Mouse (Mus musculus) midbrain, embryonic 11.5 days (tissue): Measurements from ENCODE around the gene Stab1. TPM values are rescaled to one million over a fixed set of nuclear protein-coding genes. Genes with fewer than 3 reads are reported as not detected.
A peak's percentile ranks its signal among the peaks of the same experiment; 100 is the strongest.

Experiments used
- ATAC-seq: fragments of 200-750 bp; cut with Nextera tagmentation; 2 replicates; pipeline ENCODE4 v1.8.0; 2017; ENCODE audit warnings: moderate TSS enrichment, moderate library complexity; ENCODE audit not compliant: low FRiP score
- DNase-seq: peaks from one replicate; pipeline ENCODE4 v3.0.0; 2015; ENCODE audit warnings: low spot score; ENCODE audit errors: missing footprints
- H3K27ac ChIP-seq: fragments of 300-500 bp; sonication (generic); 2 replicates; pipeline ENCODE4 v1.5.1; 2014; ENCODE audit warnings: low read depth, low read length
- H3K27me3 ChIP-seq: fragments of 300-500 bp; sonication (generic); 2 replicates; pipeline ENCODE4 v1.6.1; 2014; ENCODE audit warnings: mild to moderate bottlenecking, low read length, moderate library complexity, mixed read lengths; ENCODE audit not compliant: control insufficient read depth, insufficient read depth
- H3K36me3 ChIP-seq: fragments of 300-500 bp; sonication (generic); 2 replicates; pipeline ENCODE4 v1.6.1; 2014; ENCODE audit warnings: mild to moderate bottlenecking, low read length, moderate library complexity, mixed read lengths; ENCODE audit not compliant: control insufficient read depth, insufficient read depth
- H3K4me1 ChIP-seq: fragments of 300-500 bp; sonication (generic); 2 replicates; pipeline ENCODE4 v1.6.1; 2014; ENCODE audit warnings: low read length; ENCODE audit not compliant: control insufficient read depth, insufficient read depth
- H3K4me2 ChIP-seq: fragments of 300-500 bp; sonication (generic); 2 replicates; pipeline ENCODE4 v1.6.1; 2014; ENCODE audit warnings: mild to moderate bottlenecking, moderate library complexity
- H3K4me3 ChIP-seq: fragments of 300-500 bp; sonication (generic); 2 replicates; pipeline ENCODE4 v1.5.1; 2014; ENCODE audit warnings: low read depth, low read length
- H3K9ac ChIP-seq: fragments of 300-500 bp; sonication (generic); 2 replicates; pipeline ENCODE4 v1.6.1; 2014; ENCODE audit warnings: low read length
- H3K9me3 ChIP-seq: fragments of 300-500 bp; sonication (generic); 2 replicates; pipeline ENCODE4 v1.6.1; 2016; ENCODE audit warnings: low read length; ENCODE audit not compliant: control insufficient read depth
- WGBS: fragments of 180-500 bp; shearing (Covaris S2); extraction: QIAGEN DNeasy Blood & Tissue Kit; methylation state at CpG from one replicate; pipeline ENCODE4 v1.1.7; 2014; 5-methylcytosine and 5-hydroxymethylcytosine counted together
- polyA plus RNA-seq: library from polyadenylated mRNA; unstranded; fragments of >200 nt; fragmentation: Nextera tagmentation; extraction: Ambion mirVana; gene quantifications from 2 replicates; pipeline ENCODE4 v1.2.1, GENCODE M21; 2014

Gene Stab1
- 28.6 and 28.7 TPM in 2 replicates for polyA plus RNA-seq

DNA sequence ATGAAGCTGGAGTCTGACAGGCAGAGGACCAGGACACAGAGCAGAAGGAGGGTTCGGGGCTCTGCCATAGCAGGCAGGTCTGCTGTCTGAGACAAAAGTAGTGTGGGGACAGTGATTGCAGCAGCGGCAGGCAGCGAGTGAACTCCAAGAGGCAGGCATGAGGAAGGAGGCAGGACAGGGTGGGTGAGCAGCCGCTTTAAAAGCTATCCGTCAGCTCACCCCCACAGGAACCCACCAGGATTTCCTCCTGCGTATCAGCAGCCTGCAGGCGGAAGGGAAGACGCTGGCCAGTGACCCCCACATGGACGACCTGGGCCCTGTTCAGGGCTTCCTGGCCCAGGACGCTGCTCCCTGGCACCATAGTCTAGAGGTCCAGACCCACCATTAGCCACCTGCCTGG is at the start of gene Stab1:
TSS of gene Stab1 (minus strand) at position 217 of the 400 bp plus-strand sequence.
- DNase-seq = no peak
- peaks cover 32% of the 10 kb centered on the region for H3K36me3 ChIP-seq
- H3K4me3 ChIP-seq = no peak within 1 kb of the TSS
- H3K4me1 ChIP-seq = no peaks in the 10 kb centered on the region
- no peak for ATAC-seq
- no peak within 1 kb of the TSS for H3K4me2 ChIP-seq
- H3K9me3 ChIP-seq = no peaks in the 10 kb centered on the region
- H3K9ac ChIP-seq = no peak within 1 kb of the TSS
- no peak within 1 kb of the TSS for H3K27ac ChIP-seq
- H3K27me3 ChIP-seq = no peaks in the 10 kb centered on the region
- 72% methylated on average over 10 of the region's 10 CpGs for WGBS

DNA sequence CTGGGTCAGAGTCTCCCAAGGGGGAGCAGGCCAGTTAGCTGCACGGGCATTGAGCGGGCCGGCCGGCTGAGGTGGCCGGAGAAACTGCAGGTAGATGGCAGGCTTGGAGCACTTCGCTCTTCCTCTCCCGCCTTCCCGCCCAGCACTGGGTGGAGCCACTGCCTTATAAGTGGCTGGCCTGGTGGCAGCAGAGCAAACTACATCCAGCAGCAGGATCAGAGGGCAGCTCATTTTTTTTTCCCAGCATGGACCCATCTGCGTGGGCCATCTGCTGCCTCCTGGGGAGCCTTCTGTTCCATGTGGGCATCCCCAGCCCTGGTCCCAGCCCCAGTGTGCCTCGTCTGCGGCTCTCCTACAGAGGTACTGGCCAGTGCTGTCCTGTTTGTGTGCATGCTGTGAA is 49.2 kb upstream of the Stab1 start, which contains the start of gene Sema3g:
TSS of gene Sema3g (plus strand) at position 195 of the 400 bp plus-strand sequence.
- Histone ChIP-seq H3K4me3 (no peak within 1 kb of the TSS), H3K27me3 (no peaks in the 10 kb centered on the region), H3K4me2 (no peak within 1 kb of the TSS), H3K36me3 (no peaks in the 10 kb centered on the region), H3K27ac (no peak within 1 kb of the TSS), H3K4me1 (no peaks in the 10 kb centered on the region), H3K9ac (no peak within 1 kb of the TSS), H3K9me3 (no peaks in the 10 kb centered on the region)
- WGBS = 21% methylated on average over 11 of the region's 11 CpGs
- DNase-seq (peak; percentile 82), ATAC-seq (peak; percentile 67; the same call in 1 of the 2 replicates)

DNA sequence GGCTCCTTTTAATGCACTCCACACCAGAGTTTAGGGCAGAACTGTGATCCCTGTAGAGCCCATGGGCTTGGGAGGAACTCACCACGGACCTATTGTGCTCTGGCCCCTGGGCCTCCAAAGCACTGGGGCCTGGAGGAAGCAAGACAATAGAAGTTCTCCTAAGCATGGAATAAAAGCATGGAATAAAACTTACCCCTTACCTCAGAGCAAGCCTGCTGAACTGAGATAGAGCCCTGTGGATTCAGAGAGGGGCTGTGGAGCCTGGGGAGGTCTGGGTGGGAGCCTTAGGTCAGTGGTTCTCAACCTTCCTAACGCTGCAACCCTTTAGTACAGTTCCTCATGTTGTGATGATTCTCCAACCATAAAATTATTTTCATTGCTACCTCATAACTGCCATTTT is 48.4 kb upstream of the Stab1 start, which contains the start of gene Nisch:
TSS of gene Nisch (minus strand) at position 101 of the 400 bp plus-strand sequence.
- ATAC-seq (no peak), DNase-seq (peak; percentile 81)
- H3K9me3 ChIP-seq = no peaks in the 10 kb centered on the region
- peak within 1 kb of the TSS; percentile 38 for H3K9ac ChIP-seq
- no peak within 1 kb of the TSS for H3K4me3 ChIP-seq
- no peaks in the 10 kb centered on the region for H3K27me3 ChIP-seq
- 61% methylated on average over 2 of the region's 2 CpGs for WGBS
- peak within 1 kb of the TSS; percentile 8; the same call in 1 of the 2 replicates for H3K27ac ChIP-seq
- H3K4me2 ChIP-seq = no peak within 1 kb of the TSS
- H3K36me3 ChIP-seq = no peaks in the 10 kb centered on the region
- H3K4me1 ChIP-seq = no peaks in the 10 kb centered on the region

DNA sequence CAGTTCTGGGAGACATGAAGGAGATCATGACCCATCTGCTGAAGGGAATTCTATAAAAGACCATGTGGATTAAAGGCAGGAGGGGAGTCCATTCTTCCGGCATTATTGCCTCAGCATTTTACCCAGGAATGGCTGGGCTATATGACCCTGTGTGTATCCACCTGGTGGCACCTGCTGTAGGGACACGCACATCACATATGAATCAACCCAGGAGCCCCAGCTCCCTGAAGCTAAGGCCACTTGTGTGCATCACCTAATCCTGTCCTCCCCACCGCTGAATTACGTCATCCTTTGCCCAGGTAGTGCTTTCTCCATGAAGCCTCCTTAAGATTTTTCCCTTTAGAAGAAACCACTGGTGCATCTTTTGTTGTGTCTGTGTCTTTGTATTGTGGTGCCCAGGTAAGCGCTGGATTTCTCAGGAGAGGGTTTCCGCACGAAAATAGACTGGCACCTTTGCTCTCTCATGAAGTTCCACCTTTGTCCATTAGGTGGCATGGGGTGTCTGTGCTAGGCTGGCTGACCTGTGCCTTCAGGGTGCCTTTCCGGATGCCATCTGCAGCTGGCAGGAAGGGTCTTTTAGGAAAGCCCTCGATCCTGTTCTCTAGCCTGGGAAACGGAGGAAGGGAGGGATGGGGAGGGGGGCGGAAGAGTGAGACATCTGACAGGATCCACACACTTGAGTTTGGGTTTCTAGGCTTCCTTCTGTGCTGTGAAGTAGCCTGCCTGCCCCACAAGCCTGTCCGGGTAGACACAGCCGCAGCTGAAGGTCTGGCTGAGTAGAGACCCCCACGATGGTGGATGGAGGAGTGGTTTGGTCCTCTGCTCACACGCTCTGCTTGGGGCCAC is 46.9 kb upstream of the Stab1 start:
- 41% methylated on average over 15 of the region's 15 CpGs for WGBS
- H3K27ac ChIP-seq = peak overlapping the region; percentile 8; the same call in 1 of the 2 replicates
- H3K9ac ChIP-seq = peak overlapping the region; percentile 38

DNA sequence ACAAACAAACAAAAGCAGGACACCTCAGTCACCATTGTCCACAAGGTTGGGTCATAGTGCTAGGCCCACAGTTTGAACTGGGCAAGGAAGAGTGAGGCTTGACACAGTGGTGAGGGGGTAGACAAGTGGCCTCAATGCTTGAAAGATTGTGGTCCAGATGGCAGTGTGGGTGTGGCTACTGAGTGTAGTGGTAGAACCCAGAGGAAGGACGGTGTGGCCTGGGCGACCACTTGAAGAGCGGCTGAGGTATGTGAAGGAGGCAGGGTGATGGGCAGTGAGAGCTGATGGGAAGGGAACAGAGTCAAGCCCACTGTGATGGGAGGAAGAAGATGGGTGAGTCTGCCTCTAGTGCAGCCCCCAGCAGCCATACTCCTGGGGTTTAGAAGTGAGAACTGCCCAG is 46.2 kb upstream of the Stab1 start:
- DNase-seq (peak; percentile 33), ATAC-seq (no peak)
- Histone ChIP-seq H3K4me1 (no peaks in the 10 kb centered on the region), H3K4me2 (no peak overlapping the region), H3K9ac (no peak overlapping the region), H3K27ac (no peak overlapping the region), H3K9me3 (no peaks in the 10 kb centered on the region), H3K4me3 (no peak overlapping the region), H3K27me3 (no peaks in the 10 kb centered on the region), H3K36me3 (no peaks in the 10 kb centered on the region)
- 94% methylated on average over 3 of the region's 3 CpGs for WGBS

More for the DNA sequence above, 46.9 kb upstream of the Stab1 start:
- H3K36me3 ChIP-seq = no peaks in the 10 kb centered on the region
- no peaks in the 10 kb centered on the region for H3K9me3 ChIP-seq
- H3K27me3 ChIP-seq = no peaks in the 10 kb centered on the region
- ATAC-seq (peak; percentile 50), DNase-seq (peak; percentile 94)
- no peak overlapping the region for H3K4me2 ChIP-seq
- no peaks in the 10 kb centered on the region for H3K4me1 ChIP-seq
- H3K4me3 ChIP-seq = no peak overlapping the region

DNA sequence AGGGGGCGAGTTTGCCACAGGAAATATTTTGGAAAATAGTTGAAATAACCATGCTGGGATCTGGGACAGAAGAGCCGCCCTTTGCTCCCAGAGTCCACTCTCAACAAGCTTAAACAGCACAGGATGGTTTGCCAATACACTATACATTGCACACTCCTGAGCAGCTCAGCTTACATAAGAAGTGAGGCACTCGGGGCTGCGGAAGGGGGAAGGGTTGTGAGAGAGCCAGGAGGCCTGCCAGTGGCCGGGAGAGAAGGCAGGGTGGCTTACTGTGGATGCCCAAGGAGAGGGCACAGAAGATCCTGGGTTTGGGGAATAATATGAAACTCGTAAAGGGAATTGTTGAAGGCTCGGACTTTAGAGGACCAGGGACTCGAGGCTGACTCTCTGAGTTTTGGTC is 45.4 kb upstream of the Stab1 start:
- no peak for ATAC-seq
- no peak overlapping the region for H3K9ac ChIP-seq
- H3K9me3 ChIP-seq = no peaks in the 10 kb centered on the region
- no peaks in the 10 kb centered on the region for H3K27me3 ChIP-seq
- H3K4me1 ChIP-seq = no peaks in the 10 kb centered on the region
- H3K4me2 ChIP-seq = no peak overlapping the region
- DNase-seq = peak; percentile 65
- no peaks in the 10 kb centered on the region for H3K36me3 ChIP-seq
- H3K27ac ChIP-seq = no peak overlapping the region
- H3K4me3 ChIP-seq = no peak overlapping the region
- 74% methylated on average over 8 of the region's 8 CpGs for WGBS

DNA sequence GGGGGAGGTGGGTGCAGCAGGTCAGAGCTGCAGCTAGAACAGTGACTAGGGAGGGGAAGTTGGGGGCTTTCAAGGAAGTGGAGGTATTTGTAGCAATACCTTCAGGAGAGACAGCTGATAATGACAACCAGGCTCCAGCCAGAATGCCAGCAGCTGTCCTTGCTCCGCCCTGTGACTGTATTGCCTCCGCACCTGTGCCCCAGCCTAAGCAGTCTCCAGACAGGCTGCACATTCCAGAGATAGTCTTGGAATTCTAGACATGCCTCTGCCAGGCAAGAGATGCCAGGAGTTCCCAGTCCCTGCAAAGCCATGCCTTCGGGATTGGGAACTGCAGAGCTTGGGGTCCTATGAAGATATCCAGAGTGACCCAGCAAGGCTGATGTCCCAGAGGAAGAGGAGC is 44.1 kb upstream of the Stab1 start:
- 89% methylated on average over 3 of the region's 3 CpGs for WGBS
- no peaks in the 10 kb centered on the region for H3K36me3 ChIP-seq
- H3K4me3 ChIP-seq = no peak overlapping the region
- no peak overlapping the region for H3K27ac ChIP-seq
- no peaks in the 10 kb centered on the region for H3K27me3 ChIP-seq
- ATAC-seq (no peak), DNase-seq (no peak)
- H3K4me1 ChIP-seq = no peaks in the 10 kb centered on the region
- no peak overlapping the region for H3K9ac ChIP-seq
- H3K4me2 ChIP-seq = no peak overlapping the region
- H3K9me3 ChIP-seq = no peaks in the 10 kb centered on the region

DNA sequence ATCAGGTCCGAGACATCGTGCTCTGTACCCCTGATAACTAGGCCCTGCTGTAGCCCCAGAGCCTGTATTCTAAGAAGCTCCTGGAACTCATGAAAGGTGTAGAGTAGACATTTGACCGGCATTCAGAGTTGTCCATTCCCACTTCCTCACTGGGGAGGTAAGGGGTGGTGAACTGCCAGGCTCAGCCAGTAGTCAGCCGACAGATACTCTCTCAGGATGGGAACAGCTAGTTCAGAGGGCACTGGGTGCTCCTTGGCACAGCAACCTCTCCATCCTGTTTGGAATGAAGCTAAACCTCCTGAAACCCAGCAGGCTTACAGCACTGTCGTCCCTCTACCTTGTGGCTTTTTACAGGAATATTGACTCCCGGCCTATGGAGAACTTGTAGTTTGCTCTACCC is 43.4 kb upstream of the Stab1 start:
- Histone ChIP-seq H3K9ac (no peak overlapping the region), H3K9me3 (no peaks in the 10 kb centered on the region), H3K27ac (no peak overlapping the region), H3K27me3 (no peaks in the 10 kb centered on the region), H3K4me2 (no peak overlapping the region), H3K36me3 (no peaks in the 10 kb centered on the region), H3K4me3 (no peak overlapping the region), H3K4me1 (0 out of 2 replicates have a peak, but pooled peaks cover 2% of the 10 kb centered on the region)
- WGBS = 88% methylated on average over 6 of the region's 6 CpGs
- DNase-seq = no peak
- no peak for ATAC-seq

DNA sequence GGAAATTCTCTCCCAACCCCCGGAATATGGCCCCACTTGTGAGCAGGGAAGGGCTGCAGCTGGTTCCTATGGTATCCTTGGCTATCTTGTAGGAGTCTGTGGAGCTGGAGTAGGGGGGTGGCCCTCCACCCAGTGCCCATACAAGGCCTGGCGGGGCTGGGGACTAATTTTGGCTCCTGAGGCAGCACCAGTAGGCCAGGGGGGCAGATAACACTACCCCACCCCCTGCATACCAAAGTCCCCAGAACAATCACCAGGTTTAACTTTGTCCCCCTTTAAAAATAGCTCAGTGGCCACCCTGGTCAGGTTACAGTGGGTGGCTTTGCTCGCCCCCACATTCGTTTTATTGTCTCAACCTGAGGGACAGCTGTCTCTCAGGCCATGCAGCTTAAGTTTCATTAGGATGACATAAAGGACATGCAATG is 40.7 kb upstream of the Stab1 start:
- no peak overlapping the region for H3K4me2 ChIP-seq
- H3K27ac ChIP-seq = no peak overlapping the region
- no peaks in the 10 kb centered on the region for H3K27me3 ChIP-seq
- peaks cover 9% of the 10 kb centered on the region for H3K4me1 ChIP-seq
- H3K9me3 ChIP-seq = no peaks in the 10 kb centered on the region
- no peak for ATAC-seq
- no peak for DNase-seq
- H3K4me3 ChIP-seq = no peak overlapping the region
- no peak overlapping the region for H3K9ac ChIP-seq
- 79% methylated on average over 4 of the region's 4 CpGs for WGBS
- H3K36me3 ChIP-seq = peaks cover 2% of the 10 kb centered on the region; the same call in 1 of the 2 replicates
